Mouse (Mus musculus) brown adipose tissue, adult 24 weeks (tissue): ENCODE data around the gene Hpse. TPM values are rescaled to one million over a fixed set of nuclear protein-coding genes. Genes with fewer than 3 reads are reported as not detected.

Source experiments
- H3K27ac ChIP-seq: fragments of 200-500 bp; replicated peaks from 2 replicates; pipeline ENCODE4 v1.5.1; 2012; ENCODE audit warnings: low read depth, mild to moderate bottlenecking, low read length
- H3K4me1 ChIP-seq: fragments of 200-500 bp; 2 replicates; pipeline ENCODE4 v1.6.1; 2012; ENCODE audit warnings: low read length, mixed read lengths; ENCODE audit not compliant: control insufficient read depth, insufficient read depth, insufficient read length
- H3K4me3 ChIP-seq: fragments of 200-500 bp; 2 replicates; pipeline ENCODE4 v1.5.1; 2012; ENCODE audit warnings: low read depth, mild to moderate bottlenecking, low read length, moderate library complexity; ENCODE audit not compliant: insufficient read depth
- polyA plus RNA-seq: library from polyadenylated mRNA; stranded (reverse); fragments of >200 nt; gene quantifications from 2 replicates; pipeline ENCODE4 v1.2.4, GENCODE M21; 2012; ENCODE audit not compliant: missing spikeins, insufficient read depth, insufficient read length

Gene Hpse
- polyA plus RNA-seq, 1 experiment, result 1.1 TPM

DNA sequence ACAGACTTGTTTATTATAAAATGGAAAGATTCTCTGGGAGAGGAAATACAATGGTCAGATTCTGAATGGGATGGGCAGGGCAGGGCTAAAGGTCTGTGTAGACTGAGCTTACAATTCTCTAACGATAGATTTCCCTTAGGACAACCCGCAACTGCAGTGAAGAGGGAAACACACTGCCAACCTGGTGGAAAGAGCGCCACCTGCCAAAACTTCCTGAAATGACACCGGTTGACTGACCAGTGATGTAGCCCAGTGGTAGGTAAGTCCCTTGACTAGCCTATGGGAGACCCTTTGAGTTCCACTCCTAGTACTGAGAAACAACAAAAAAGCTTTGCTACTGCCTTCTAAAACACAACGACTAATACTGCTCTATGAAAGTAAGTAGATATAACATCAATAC, 48.1 kb downstream of the Hpse start:
- H3K4me1 ChIP-seq, result peaks cover 4% of the 10 kb centered on the region; the same call in 1 of the 2 replicates
- H3K27ac ChIP-seq, result no peak overlapping the region
- H3K4me3 ChIP-seq, result no peak overlapping the region

DNA sequence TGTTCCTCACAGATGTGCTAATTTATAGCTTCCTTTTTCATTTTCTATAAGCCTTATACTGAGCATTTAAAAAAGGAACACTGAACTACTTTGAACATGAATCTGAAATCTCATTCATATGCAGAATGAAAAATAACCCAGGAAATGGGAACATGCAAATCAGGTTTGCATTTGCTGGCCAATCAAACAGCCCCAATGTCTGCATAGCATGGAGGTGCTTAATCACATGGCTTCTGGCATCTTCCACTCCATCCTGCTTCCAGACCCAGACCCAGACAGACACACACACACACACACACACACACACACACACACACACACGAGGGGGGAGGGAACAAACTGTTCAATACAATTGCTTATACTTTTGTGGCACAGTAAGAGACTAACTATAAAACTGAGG, 52.6 kb downstream of the Hpse start:
- H3K4me1 ChIP-seq, result no peaks in the 10 kb centered on the region
- no peak overlapping the region for H3K4me3 ChIP-seq
- H3K27ac ChIP-seq, result no peak overlapping the region

DNA sequence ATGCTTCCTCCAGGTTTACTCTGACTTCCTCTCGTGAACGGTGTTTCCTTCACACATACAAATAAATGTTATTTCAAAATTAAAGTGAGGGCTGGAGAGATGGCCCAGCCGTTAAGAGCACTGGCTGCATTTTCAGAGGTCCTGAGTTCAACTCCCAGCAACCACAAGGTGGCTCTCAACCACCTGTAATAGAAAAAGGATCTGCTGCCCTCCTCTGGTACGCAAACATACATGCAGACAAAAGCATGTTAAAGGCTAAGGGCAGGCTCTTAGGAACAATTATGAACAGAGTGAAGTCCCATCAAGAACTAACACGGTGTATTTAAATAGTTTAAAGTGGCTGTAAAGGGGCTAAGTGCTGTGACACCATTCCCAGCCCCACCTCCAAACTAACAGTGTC, 55.7 kb downstream of the Hpse start:
- Histone ChIP-seq H3K4me1 (no peaks in the 10 kb centered on the region), H3K4me3 (no peak overlapping the region), H3K27ac (no peak overlapping the region)

DNA sequence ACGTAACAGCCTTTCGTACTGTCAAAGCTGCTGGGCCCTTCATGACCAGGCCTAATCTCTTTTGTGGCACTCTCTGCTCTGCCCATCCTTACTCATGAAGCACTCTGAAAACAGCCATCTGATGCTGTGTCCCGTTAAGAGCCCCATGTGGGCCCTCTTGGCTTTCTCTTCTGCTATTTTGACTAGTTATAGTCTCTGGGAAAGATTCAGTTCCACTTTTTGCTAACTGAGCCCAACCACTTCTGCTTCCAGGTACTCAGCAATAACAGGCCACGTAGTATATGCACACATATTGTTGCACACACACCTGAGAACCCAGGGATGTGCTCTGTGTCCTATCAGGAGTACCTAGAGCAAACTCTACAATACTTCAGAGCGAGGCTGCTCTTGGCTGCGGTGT, 56.5 kb downstream of the Hpse start:
- H3K27ac ChIP-seq, result no peak overlapping the region
- no peak overlapping the region for H3K4me3 ChIP-seq
- no peaks in the 10 kb centered on the region for H3K4me1 ChIP-seq

DNA sequence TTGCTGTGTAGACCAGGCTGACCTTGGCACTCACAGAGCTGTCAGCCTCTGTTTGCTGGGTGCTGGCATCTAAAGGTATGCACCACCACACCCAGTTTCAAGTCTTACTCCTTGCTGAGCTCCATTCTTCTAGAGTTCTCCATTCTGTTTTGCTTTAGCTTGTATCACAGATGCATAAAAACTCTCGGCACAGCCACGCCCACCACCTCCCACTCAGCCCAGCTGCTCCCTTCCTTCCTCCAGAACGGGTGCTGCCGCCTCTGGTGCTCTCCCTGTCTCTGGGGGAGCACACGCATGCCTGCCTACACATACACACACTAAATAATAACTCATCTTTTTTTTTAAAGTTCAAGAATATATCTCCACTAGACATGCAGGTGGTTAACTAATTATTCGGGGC, 61.1 kb downstream of the Hpse start:
- H3K4me3 ChIP-seq, result no peak overlapping the region
- H3K27ac ChIP-seq, result no peak overlapping the region
- no peaks in the 10 kb centered on the region for H3K4me1 ChIP-seq

DNA sequence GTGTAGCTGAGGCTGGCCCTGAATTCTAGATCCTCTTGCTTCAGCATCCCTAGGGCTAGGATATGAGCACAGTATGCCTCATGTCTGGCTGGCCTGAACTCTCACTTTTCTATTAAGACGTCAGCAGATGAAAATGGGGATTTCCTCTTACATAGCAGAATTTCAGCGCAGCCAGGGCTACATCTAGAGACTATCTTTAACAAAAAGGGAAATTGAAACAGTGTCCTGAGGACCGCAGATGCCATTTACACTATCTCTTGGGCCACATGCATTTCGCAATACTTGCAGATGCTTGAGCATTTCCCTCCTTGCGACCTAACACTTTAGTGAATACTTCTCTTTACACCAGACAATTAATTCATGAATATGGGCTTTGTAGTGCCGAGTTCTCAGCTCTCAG, 63.2 kb downstream of the Hpse start:
- Histone ChIP-seq H3K4me1 (no peaks in the 10 kb centered on the region), H3K27ac (no peak overlapping the region)

DNA sequence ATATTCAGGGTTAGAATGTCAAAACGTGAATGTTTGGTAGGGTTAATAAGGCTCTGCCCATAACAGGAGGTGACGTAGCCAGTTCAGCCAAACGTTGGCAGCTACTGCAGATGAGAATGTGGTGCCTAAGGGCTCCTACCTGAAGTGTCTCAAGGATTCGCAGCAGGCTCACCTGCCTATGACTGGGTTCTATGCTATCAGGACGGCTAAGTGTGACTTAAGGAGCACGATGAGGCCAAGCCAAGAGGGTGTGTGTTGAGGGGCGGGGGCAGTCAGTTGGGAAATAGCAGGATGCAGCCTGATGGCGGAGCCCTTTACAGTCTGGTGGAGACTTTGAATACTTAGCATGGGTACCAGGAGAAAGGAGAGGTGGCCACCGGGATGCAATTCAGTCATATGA, 67.2 kb downstream of the Hpse start:
- Histone ChIP-seq H3K4me1 (no peaks in the 10 kb centered on the region), H3K27ac (no peak overlapping the region), H3K4me3 (no peak overlapping the region)

More for the DNA sequence above, 63.2 kb downstream of the Hpse start:
- H3K4me3 ChIP-seq, result no peak overlapping the region

DNA sequence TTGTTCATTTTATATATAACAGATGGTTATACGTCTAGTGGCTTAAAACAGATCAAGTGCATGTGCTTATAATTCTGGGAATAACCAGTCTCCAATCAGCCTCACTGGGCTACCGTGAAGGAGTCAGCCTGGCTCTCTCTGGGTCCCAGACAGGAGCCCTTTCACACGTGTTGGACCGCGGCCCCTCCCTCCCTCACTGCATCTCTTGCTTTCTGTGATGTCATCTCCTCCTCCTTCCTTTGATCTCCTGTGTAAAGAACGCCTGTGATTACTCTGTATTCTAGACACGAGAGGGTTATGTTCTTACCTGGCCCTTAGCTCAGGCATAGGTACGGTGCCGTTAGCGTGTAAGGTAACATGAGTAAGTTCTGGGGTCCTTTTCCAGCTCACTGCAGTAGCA, 68.0 kb downstream of the Hpse start:
- H3K4me3 ChIP-seq, result no peak overlapping the region
- H3K4me1 ChIP-seq, result no peaks in the 10 kb centered on the region
- no peak overlapping the region for H3K27ac ChIP-seq

DNA sequence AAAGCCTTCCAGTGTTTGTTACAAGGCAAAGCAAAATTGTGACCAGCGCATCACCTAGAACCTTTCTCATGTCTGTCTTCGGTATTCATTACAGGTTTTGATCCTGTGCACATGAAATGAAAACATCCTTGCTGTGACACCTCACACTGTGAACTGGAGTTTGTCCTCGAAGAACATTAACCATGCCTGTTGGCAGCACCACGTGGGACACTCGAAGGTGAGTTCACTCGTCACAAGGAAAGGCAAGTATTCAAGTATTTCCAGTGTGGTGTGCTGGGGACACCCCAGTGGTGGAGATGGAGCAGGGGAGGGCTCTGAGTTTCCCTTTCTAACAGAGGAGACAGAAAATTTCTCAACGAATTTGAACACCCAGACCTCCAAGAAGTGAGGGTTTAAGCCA, 68.5 kb downstream of the Hpse start:
- H3K27ac ChIP-seq, result no peak overlapping the region
- H3K4me3 ChIP-seq, result no peak overlapping the region
- no peaks in the 10 kb centered on the region for H3K4me1 ChIP-seq

DNA sequence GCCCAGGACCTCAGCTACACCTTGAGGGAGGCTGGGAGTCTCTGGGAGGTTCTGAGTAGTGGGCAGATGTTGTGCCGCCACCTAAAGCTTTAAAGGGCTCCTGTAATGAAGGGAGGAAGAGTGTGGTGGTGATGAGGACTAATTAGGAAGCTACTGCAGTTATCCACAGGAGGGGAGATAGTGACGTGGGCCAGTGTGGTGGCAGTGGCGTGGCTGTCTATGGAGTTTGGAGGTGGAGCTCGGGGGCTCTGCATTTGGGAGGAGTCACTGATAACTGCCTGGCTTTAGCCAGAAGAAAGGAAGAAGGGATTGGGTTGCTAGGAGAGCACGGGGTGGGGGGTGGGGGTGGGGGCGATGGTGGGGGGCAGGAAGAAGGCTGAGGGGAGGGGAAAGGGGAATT, 71.0 kb downstream of the Hpse start:
- Histone ChIP-seq H3K4me1 (0 out of 2 replicates have a peak, but pooled peaks cover 3% of the 10 kb centered on the region), H3K4me3 (no peak overlapping the region), H3K27ac (no peak overlapping the region)

DNA sequence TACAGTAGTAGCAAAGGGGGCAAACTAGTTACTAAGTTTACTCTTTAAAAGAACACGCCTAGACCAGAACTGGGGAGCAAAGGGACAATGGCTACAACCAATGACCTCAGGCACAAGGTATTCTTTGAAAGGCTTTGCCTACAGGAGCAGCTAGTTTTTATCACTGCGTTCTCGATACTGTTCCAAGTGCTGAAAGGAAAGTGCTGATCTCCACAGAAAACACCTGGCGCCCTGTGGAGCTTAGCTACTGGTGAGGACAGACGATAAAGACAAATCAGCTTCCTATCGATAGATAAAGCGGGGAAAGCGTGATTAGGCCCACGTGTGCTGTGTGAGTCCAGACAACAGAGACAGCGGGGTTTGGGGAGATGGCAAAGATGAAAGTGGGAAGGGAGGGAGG, 71.5 kb downstream of the Hpse start:
- H3K4me3 ChIP-seq, result no peak overlapping the region
- H3K4me1 ChIP-seq, result 0 out of 2 replicates have a peak, but pooled peaks cover 3% of the 10 kb centered on the region
- H3K27ac ChIP-seq, result no peak overlapping the region

DNA sequence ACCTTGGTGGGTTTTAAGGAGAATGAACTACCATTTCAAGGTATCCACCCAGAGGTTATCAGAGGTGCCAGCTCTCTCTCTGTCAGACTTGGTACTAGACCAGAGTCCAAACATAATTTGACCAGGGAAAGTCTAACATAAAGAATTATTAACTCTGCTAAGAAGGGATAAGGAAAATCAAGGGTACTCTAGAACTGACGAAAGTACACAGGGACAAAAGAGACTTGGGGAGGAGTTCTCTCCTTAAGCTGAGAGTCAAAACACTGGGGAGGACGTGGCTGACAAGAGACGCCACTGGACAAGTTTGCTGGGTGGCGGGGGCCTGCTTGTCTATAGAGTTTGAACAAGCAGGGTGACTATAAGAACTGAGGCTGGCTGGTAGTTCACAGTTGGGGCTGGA, 73.0 kb downstream of the Hpse start:
- H3K4me3 ChIP-seq, result no peak overlapping the region
- 0 out of 2 replicates have a peak, but pooled peaks cover 3% of the 10 kb centered on the region for H3K4me1 ChIP-seq
- H3K27ac ChIP-seq, result no peak overlapping the region

DNA sequence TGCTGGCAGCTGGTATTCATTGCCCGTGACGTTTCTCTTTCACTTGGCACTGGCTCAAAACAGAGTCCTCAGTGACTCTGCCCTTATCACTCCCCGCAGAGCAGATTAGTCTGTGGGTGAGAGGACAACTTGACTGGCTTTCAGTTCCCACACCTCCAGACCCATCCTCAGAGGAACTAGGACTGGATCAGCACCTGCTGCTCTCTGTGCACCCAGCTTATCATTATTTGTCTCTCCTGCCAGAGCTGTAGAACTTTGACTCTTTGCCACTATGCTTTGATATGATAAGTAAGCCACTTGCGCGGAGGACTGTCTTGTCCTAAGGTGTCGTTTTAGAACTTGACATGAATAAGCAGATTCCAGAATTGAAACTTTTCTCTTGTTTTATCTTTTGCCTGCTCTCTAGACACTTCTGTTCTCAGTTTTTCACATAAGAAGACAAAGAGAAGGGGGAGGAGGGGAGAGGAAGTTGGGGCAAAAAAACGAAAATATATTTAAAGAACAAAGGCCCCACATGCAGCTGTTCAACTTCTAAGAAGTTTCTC, 75.5 kb downstream of the Hpse start:
- H3K4me1 ChIP-seq, result 0 out of 2 replicates have a peak, but pooled peaks cover 3% of the 10 kb centered on the region
- H3K4me3 ChIP-seq, result no peak overlapping the region
- no peak overlapping the region for H3K27ac ChIP-seq

DNA sequence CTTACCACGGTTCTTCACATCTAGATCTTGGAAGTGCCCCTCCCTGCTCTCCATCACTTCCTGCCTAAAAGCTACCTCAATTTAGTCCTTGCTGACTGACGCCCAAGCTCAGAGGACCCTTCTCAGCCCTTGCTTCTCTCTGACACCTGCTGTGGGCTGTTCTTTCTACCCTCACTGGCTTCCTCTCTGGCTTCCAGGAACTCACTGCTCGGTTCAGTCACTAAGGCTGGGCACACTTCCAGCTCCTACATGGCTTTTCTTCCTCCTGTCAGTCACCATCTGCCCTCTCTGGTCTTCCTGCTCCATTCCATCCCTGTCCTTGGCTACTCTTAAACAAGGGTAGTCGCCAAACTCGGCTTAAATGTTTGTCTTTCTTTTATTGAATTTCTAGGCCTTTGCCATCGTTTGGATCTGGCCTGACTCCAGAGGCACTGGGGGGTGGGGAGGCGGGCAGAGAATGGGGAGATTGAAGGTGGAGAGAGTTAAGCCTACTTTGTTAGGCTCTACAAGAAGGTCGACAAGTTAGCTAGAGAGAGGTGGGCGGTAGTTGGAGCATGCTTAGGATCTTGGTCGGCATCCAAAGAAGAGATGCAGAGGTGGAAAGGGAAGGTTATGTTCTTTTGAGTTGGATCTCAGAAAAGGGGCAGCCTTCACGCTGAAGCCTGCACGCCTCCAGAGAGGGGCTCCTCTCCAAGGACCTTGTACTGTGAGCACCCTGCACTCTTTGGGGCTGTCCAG, 76.1 kb downstream of the Hpse start:
- Histone ChIP-seq H3K27ac (no peak overlapping the region), H3K4me1 (0 out of 2 replicates have a peak, but pooled peaks cover 3% of the 10 kb centered on the region), H3K4me3 (no peak overlapping the region)

DNA sequence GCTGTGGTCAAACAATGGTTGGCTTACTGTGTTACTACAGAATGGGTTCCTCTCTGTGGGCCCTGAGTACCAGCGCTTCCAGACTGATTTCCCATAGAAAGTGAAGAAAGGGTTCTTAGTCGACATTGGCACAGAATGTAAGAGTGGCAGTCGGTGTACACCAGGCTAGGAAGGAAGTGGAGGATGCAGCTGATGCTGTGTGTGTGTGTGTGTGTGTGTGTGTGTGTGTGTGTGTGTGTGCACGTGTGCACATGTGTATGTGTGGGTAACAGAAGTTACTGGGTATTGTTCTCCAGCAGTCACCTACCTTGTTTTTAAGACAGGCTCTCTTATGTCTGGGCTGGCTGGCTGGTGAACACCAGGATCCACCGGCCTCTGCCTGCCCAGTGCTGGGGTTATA, 77.2 kb downstream of the Hpse start:
- Histone ChIP-seq H3K27ac (no peak overlapping the region), H3K4me3 (no peak overlapping the region), H3K4me1 (0 out of 2 replicates have a peak, but pooled peaks cover 3% of the 10 kb centered on the region)

DNA sequence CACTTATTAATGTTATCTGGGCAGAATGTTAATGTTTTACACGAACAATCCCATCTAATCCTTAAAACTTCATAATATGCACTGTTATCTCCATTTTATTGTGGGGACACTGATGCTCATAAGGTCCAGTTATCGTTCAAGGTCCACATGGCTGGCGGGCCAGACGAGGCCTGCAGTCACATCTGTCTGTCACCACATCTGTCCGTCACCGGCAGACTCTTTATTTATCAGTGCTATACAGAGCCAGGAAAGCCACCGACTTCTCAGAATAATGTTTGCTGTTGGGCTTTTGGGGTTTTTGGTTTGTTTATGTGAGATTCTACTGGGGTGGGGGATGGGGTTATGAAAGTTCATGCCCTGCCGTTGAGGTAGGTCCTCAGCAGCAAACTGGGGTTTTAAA, 81.0 kb downstream of the Hpse start:
- Histone ChIP-seq H3K27ac (no peak overlapping the region), H3K4me3 (no peak overlapping the region), H3K4me1 (no peaks in the 10 kb centered on the region)
